Mouse (Mus musculus) forebrain, postnatal 0 days (tissue): Measurements from ENCODE around the gene Apoh. TPM values are rescaled to one million over a fixed set of nuclear protein-coding genes. Genes with fewer than 3 reads are reported as not detected.

Experiments used
- ATAC-seq: fragments of 200-750 bp; cut with Nextera tagmentation; 2 replicates; pipeline ENCODE4 v1.8.0; 2017; ENCODE audit warnings: mild to moderate bottlenecking, moderate library complexity
- DNase-seq: peaks from one replicate; pipeline ENCODE4 v3.0.0-alpha.2; 2015
- H3K27ac ChIP-seq: fragments of 300-500 bp; sonication (generic); 2 replicates; pipeline ENCODE4 v1.5.1; 2014; ENCODE audit warnings: low read depth, mild to moderate bottlenecking, antibody characterized with exemption, low read length, moderate library complexity, mixed read lengths
- H3K27me3 ChIP-seq: fragments of 300-500 bp; sonication (generic); 2 replicates; pipeline ENCODE4 v1.6.1; 2014; ENCODE audit warnings: mild to moderate bottlenecking, low read length, mixed read lengths; ENCODE audit not compliant: insufficient read depth
- H3K36me3 ChIP-seq: fragments of 300-500 bp; sonication (generic); 2 replicates; pipeline ENCODE4 v1.6.1; 2014; ENCODE audit warnings: mild to moderate bottlenecking, moderate library complexity; ENCODE audit not compliant: insufficient read depth
- H3K4me1 ChIP-seq: fragments of 300-500 bp; sonication (generic); 2 replicates; pipeline ENCODE4 v1.6.1; 2014; ENCODE audit warnings: antibody characterized with exemption; ENCODE audit not compliant: insufficient read depth
- H3K4me2 ChIP-seq: fragments of 300-500 bp; sonication (generic); 2 replicates; pipeline ENCODE4 v1.6.1; 2014; ENCODE audit warnings: low read depth, mild to moderate bottlenecking, moderate library complexity
- H3K4me3 ChIP-seq: fragments of 300-500 bp; sonication (generic); 2 replicates; pipeline ENCODE4 v1.5.1; 2014; ENCODE audit warnings: low read depth, low read length, mixed read lengths
- H3K9ac ChIP-seq: fragments of 300-500 bp; sonication (generic); 2 replicates; pipeline ENCODE4 v1.6.1; 2014; ENCODE audit warnings: mild to moderate bottlenecking
- H3K9me3 ChIP-seq: fragments of 300-500 bp; sonication (generic); 2 replicates; pipeline ENCODE4 v1.6.1; 2016; ENCODE audit warnings: low read length
- CTCF ChIP-seq: sonication (generic); IDR thresholded peaks from 2 replicates; pipeline ENCODE4 v1.5.1; 2016; ENCODE audit warnings: antibody characterized with exemption, control low read depth, low read depth
- WGBS: fragments of 180-500 bp; shearing (Covaris S2); extraction: QIAGEN DNeasy Blood & Tissue Kit; methylation state at CpG from one replicate; pipeline ENCODE4 v1.1.7; 2014; 5-methylcytosine and 5-hydroxymethylcytosine counted together
- polyA plus RNA-seq: library from polyadenylated mRNA; unstranded; fragments of >200 nt; fragmentation: Nextera tagmentation; extraction: Ambion mirVana; gene quantifications from 2 replicates; pipeline ENCODE4 v1.2.1, GENCODE M21; 2015
- total RNA-seq: library from RNA; depleted of rRNA; stranded (reverse); fragments of >200 nt; gene quantifications from 2 replicates; pipeline ENCODE4 v1.2.3, GENCODE M21; 2014; rRNA removed

The Apoh gene
- total RNA-seq = 0.67 TPM in 1 of 2 replicates, not detected in the other
- 0.24 and 0.25 TPM in 2 replicates for polyA plus RNA-seq

GRCm38 (mm10) chr11:108342781-108343768 lies at the start of gene Apoh:
TSS of gene Apoh (plus strand) at chr11:108343354.
- H3K4me1 ChIP-seq = peaks cover 7% of the 10 kb centered on the region; the same call in 1 of the 2 replicates
- ATAC-seq = peak; percentile 63; the same call in 1 of the 2 replicates
- peak; percentile 43 for TF ChIP-seq CTCF
- H3K27me3 ChIP-seq = no peaks in the 10 kb centered on the region
- peak within 1 kb of the TSS; percentile 89 for H3K27ac ChIP-seq
- H3K36me3 ChIP-seq = 0 out of 2 replicates have a peak, but pooled peaks cover 6% of the 10 kb centered on the region
- H3K4me2 ChIP-seq = peak within 1 kb of the TSS; percentile 99
- WGBS = under 1% methylated on average over 74 of the region's 75 CpGs
- H3K9me3 ChIP-seq = no peaks in the 10 kb centered on the region
- H3K4me3 ChIP-seq = peak within 1 kb of the TSS; percentile 76
- peak within 1 kb of the TSS; percentile 81 for H3K9ac ChIP-seq
- peak; percentile 53 for DNase-seq

DNA sequence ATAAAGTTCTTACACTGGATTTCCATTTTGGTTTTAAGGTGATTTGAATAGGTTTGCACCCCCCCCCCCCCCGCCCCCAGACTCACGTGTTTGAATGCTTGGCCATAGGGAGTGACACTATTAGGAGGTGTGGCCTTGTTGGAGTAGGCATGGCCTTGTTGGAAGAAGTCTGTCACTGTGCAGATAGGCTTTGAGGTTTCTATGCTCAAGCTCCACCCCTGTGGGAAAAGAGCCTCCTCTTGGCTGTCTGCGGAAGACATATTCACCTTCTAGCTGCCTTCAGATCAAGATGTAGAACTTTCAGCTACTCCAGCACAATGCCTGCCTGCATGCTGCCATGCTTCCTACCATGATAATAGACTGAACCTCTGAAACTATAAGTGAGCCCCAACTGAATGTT lies 49.3 kb upstream of the Apoh start:
- no peak for TF ChIP-seq CTCF
- H3K36me3 ChIP-seq = no peaks in the 10 kb centered on the region
- H3K27ac ChIP-seq = no peak overlapping the region
- 66% methylated on average over 3 of the region's 3 CpGs for WGBS
- H3K4me3 ChIP-seq = no peak overlapping the region
- H3K27me3 ChIP-seq = no peaks in the 10 kb centered on the region
- no peak overlapping the region for H3K9ac ChIP-seq
- ATAC-seq = no peak
- DNase-seq = no peak
- no peaks in the 10 kb centered on the region for H3K4me1 ChIP-seq
- no peaks in the 10 kb centered on the region for H3K9me3 ChIP-seq
- no peak overlapping the region for H3K4me2 ChIP-seq

DNA sequence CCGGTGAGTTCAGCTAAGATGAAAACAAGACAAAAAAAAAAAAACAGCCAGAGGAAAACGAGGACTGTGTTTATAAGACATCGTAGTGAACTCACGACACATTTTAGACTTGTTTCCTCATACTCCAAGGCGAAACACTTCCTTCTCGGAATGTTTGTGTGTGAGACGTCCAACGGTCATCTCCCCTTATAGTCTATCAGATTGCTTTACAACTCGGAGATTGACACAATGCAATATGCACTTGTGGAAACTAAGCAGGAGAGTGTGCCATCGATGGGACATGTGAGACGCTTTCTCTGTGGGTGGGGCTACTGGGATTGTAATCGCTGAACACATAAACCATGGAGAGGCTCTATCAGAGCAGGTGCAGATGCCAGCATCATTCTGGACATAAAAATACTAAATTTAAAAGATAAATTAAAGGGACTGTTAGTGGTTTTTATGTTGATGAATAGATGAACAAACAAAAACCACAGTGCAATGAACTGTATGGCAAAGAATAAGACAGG lies 48.8 kb upstream of the Apoh start:
- DNase-seq (no peak), ATAC-seq (no peak)
- H3K9ac ChIP-seq = no peak overlapping the region
- H3K4me2 ChIP-seq = no peak overlapping the region
- H3K4me3 ChIP-seq = no peak overlapping the region
- no peaks in the 10 kb centered on the region for H3K4me1 ChIP-seq
- WGBS = 89% methylated on average over 12 of the region's 12 CpGs
- no peak overlapping the region for H3K27ac ChIP-seq
- TF ChIP-seq CTCF = no peak
- no peaks in the 10 kb centered on the region for H3K27me3 ChIP-seq
- H3K36me3 ChIP-seq = no peaks in the 10 kb centered on the region
- no peaks in the 10 kb centered on the region for H3K9me3 ChIP-seq

DNA sequence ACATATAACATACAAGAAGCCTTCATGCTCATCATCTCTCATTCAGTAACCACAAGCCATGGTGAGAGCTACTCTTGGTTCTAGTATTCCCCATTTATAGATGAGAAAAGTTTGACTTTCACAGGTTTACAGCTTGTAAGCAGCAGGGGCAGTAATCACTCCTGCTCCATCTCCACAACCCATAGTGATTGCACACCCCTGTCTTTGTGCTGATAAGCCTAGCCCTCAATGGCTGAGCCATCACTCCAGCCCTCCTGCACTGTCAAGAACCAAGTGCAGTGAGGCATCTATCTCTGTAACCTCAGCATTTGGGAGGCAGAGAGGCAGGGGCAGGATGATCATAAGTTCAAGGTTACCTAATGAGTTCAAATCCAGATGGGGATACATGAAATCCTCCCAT lies 47.8 kb upstream of the Apoh start:
- Histone ChIP-seq H3K4me1 (no peaks in the 10 kb centered on the region), H3K4me3 (no peak overlapping the region), H3K27me3 (no peaks in the 10 kb centered on the region), H3K4me2 (no peak overlapping the region), H3K36me3 (no peaks in the 10 kb centered on the region), H3K9me3 (no peaks in the 10 kb centered on the region), H3K9ac (no peak overlapping the region), H3K27ac (no peak overlapping the region)
- TF ChIP-seq CTCF = no peak
- ATAC-seq = no peak
- DNase-seq = no peak

DNA sequence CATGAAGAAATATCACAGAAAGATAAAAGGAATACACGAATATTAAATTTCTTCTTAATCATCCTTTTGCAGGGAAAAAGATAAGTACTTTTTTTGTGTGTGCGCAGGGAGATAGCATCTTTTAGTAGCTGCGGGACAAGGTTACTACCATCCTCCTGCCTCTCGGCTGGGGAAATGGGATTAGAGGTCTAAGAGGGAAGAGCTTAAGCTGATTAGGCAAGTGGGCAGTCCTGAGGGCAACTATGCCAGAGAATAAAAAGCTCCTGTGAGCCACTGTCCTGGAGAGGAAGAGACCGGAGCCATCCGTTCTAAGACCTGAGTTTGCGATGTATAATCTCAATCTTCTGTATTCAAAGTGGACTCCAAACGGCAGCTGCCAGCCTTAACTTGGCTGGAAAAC lies 45.2 kb upstream of the Apoh start:
- no peak for TF ChIP-seq CTCF
- Histone ChIP-seq H3K4me3 (no peak overlapping the region), H3K27me3 (no peaks in the 10 kb centered on the region), H3K9me3 (no peaks in the 10 kb centered on the region), H3K36me3 (no peaks in the 10 kb centered on the region), H3K9ac (no peak overlapping the region), H3K27ac (no peak overlapping the region), H3K4me2 (no peak overlapping the region), H3K4me1 (no peaks in the 10 kb centered on the region)
- no peak for ATAC-seq
- DNase-seq = no peak
- 48% methylated on average over 8 of the region's 8 CpGs for WGBS

GRCm38 (mm10) chr11:108299913-108300312 lies 43.2 kb upstream of the Apoh start:
- 91% methylated on average over 10 of the region's 10 CpGs for WGBS
- no peaks in the 10 kb centered on the region for H3K36me3 ChIP-seq
- no peak for DNase-seq

GRCm38 (mm10) chr11:108300443-108300842 lies 42.7 kb upstream of the Apoh start:
- no peak for TF ChIP-seq CTCF
- Histone ChIP-seq H3K27me3 (no peaks in the 10 kb centered on the region), H3K4me3 (no peak overlapping the region), H3K4me1 (no peaks in the 10 kb centered on the region), H3K27ac (no peak overlapping the region), H3K4me2 (no peak overlapping the region), H3K9ac (no peak overlapping the region), H3K36me3 (no peaks in the 10 kb centered on the region), H3K9me3 (no peaks in the 10 kb centered on the region)
- ATAC-seq (no peak), DNase-seq (no peak)
- WGBS = 100% methylated on average over 1 of the region's 1 CpGs

More at GRCm38 (mm10) chr11:108299913-108300312, 43.2 kb upstream of the Apoh start:
- Histone ChIP-seq H3K27ac (no peak overlapping the region), H3K27me3 (no peaks in the 10 kb centered on the region), H3K4me2 (no peak overlapping the region), H3K4me1 (no peaks in the 10 kb centered on the region), H3K9me3 (no peaks in the 10 kb centered on the region), H3K4me3 (no peak overlapping the region), H3K9ac (no peak overlapping the region)
- ATAC-seq = no peak
- no peak for TF ChIP-seq CTCF
